Mouse (Mus musculus) stomach, embryonic 15.5 days (tissue): ENCODE data around the gene Rdh11. TPM values are rescaled to one million over a fixed set of nuclear protein-coding genes. Genes with fewer than 3 reads are reported as not detected.

Source experiments
- ATAC-seq: fragments of 200-750 bp; cut with Nextera tagmentation; 2 replicates; pipeline ENCODE4 v1.8.0; 2017; ENCODE audit warnings: low read depth, moderate number of reproducible peaks, moderate TSS enrichment; ENCODE audit not compliant: insufficient read depth, low FRiP score
- H3K27ac ChIP-seq: fragments of 300-500 bp; sonication (generic); 2 replicates; pipeline ENCODE4 v1.5.1; 2015; ENCODE audit warnings: mild to moderate bottlenecking, inconsistent platforms
- H3K27me3 ChIP-seq: fragments of 300-500 bp; sonication (generic); replicated peaks from 2 replicates; pipeline ENCODE4 v1.6.1; 2015; ENCODE audit warnings: inconsistent platforms
- H3K36me3 ChIP-seq: fragments of 300-500 bp; sonication (generic); 2 replicates; pipeline ENCODE4 v1.6.1; 2015; ENCODE audit warnings: inconsistent platforms
- H3K4me1 ChIP-seq: fragments of 300-500 bp; sonication (generic); 2 replicates; pipeline ENCODE4 v1.6.1; 2015; ENCODE audit warnings: inconsistent platforms
- H3K4me2 ChIP-seq: fragments of 300-500 bp; sonication (generic); 2 replicates; pipeline ENCODE4 v1.6.1; 2015; ENCODE audit warnings: mild to moderate bottlenecking, inconsistent platforms
- H3K4me3 ChIP-seq: fragments of 300-500 bp; sonication (generic); replicated peaks from 2 replicates; pipeline ENCODE4 v1.5.1; 2015; ENCODE audit warnings: inconsistent platforms
- H3K9ac ChIP-seq: fragments of 300-500 bp; sonication (generic); 2 replicates; pipeline ENCODE4 v1.6.1; 2015; ENCODE audit warnings: inconsistent platforms
- H3K9me3 ChIP-seq: fragments of 300-500 bp; sonication (generic); 2 replicates; pipeline ENCODE4 v1.6.1; 2016; ENCODE audit warnings: inconsistent platforms
- WGBS: fragments of 180-500 bp; shearing (Covaris S2); methylation state at CpG from one replicate; pipeline ENCODE4 v1.1.7; 2015; 5-methylcytosine and 5-hydroxymethylcytosine counted together
- polyA plus RNA-seq: library from polyadenylated mRNA; unstranded; fragments of >200 nt; fragmentation: Nextera tagmentation; extraction: Ambion mirVana; gene quantifications from 2 replicates; pipeline ENCODE4 v1.2.1, GENCODE M21; 2015

The Rdh11 gene
- polyA plus RNA-seq, 1 experiment from 2014 or later: 27.0 TPM

DNA sequence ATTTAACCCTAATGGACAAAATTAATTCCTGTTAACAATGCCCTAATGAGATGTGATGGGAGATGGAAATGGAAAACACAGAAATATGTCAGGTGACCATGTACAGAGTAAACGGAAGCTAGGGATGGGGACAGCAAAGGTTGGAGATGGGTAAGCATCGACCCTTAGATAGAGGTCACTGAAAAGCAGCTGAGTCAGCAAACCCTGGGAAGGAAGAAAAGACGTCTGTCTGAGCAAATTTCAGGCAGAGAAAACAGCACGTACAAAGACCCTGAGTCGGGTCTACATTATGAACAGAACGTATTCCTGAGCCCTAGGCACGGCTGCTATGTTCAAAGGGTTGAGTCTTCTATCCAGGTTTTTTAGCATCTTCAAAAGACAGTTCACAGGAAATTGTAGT is 55.1 kb downstream of the Rdh11 start:
- WGBS: 69% methylated on average over 7 of the region's 7 CpGs
- Histone ChIP-seq H3K4me1 (no peaks in the 10 kb centered on the region), H3K36me3 (no peaks in the 10 kb centered on the region), H3K27me3 (peaks cover 14% of the 10 kb centered on the region; the same call in 1 of the 2 replicates), H3K27ac (no peak overlapping the region), H3K4me3 (no peak overlapping the region), H3K4me2 (no peak overlapping the region), H3K9ac (no peak overlapping the region), H3K9me3 (no peaks in the 10 kb centered on the region)
- no peak for ATAC-seq

DNA sequence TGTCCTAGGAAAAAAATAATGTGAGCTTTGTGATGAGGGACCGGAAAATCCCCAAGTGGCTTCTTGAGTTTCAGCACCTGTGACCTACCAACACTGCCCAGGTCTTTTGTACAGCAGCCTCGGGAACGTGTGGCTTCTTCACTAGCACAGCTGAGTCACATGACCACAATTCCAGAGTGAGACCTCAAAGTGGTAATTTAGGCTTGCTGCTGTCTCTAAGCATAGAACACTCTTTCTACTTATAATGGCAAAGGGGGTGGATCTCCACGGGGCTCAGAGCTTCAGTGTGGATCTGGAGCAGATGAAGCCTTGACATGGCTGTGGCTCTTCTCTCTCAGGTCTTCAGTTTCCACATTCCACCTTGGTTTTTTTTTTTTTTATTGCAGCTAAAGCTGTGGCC is 57.0 kb downstream of the Rdh11 start:
- no peak overlapping the region for H3K27ac ChIP-seq
- H3K4me3 ChIP-seq: no peak overlapping the region
- H3K9me3 ChIP-seq: no peaks in the 10 kb centered on the region
- H3K4me2 ChIP-seq: no peak overlapping the region
- 32% methylated on average over 4 of the region's 4 CpGs for WGBS
- peaks cover 32% of the 10 kb centered on the region for H3K27me3 ChIP-seq
- H3K36me3 ChIP-seq: no peaks in the 10 kb centered on the region
- ATAC-seq: no peak
- H3K9ac ChIP-seq: no peak overlapping the region
- peaks cover 12% of the 10 kb centered on the region for H3K4me1 ChIP-seq

DNA sequence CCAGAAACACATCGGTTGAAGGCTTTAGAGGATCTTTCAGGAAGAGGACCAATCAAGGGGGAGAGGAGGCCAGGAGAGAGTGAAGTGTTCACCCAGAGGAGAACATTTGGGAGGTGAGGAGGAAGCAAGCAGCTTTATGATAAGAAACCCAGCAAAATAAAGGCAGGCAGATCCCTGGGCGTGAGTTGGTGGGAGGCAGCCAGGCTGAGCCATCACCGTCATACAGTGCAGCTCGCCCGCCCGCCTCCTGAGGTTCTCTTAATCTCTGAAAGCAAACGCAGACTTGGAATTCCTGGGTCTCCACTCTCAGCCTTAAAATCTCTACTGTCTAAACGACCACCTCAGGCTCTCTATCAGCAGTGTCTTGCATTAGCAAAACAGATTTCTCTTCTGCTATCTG is 57.4 kb downstream of the Rdh11 start:
- Histone ChIP-seq H3K27ac (no peak overlapping the region), H3K4me2 (no peak overlapping the region), H3K27me3 (peaks cover 32% of the 10 kb centered on the region), H3K4me3 (no peak overlapping the region), H3K9ac (no peak overlapping the region), H3K9me3 (no peaks in the 10 kb centered on the region), H3K36me3 (no peaks in the 10 kb centered on the region), H3K4me1 (peaks cover 12% of the 10 kb centered on the region)
- WGBS: 31% methylated on average over 8 of the region's 8 CpGs
- ATAC-seq: no peak

DNA sequence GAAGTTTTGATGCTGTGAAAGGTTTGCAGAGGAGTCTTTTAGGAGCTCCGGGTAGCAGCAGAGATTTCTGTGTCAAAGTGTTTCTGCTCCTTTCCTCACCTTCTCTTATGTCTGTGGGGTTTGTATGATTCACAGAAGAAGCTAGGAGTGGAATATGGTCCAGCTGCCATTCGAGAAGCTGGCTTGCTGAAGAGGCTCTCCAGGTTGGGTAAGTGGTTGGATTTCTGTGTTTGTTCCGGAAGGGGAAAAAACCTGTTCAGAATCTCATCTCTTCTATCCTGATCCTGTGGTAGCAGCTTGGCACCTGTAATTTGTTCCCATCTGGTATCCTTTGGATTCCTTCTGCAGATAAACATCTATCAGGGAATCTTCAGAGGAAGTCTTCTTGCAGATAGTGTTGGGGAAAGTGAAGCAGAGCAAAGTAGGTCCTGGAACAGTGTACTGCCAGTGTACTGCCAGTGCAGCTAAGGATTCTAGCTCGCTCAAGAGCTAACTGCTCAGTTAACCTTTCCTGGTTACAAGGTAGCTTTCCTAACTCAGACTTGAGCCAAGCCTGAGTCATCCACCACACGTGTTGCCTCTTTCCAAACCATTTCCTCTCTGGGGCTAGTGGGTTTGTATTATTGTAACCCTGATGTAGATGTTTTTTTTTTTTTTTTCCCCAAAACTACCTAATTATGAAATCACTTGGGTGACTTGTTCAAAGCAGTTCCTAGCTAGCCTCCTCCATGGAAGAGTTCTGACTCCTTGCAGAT is 60.2 kb downstream of the Rdh11 start:
- H3K27ac ChIP-seq: no peak overlapping the region
- no peaks in the 10 kb centered on the region for H3K9me3 ChIP-seq
- no peaks in the 10 kb centered on the region for H3K36me3 ChIP-seq
- no peak overlapping the region for H3K9ac ChIP-seq
- ATAC-seq: no peak
- WGBS: 31% methylated on average over 5 of the region's 5 CpGs
- H3K4me2 ChIP-seq: peak overlapping the region; percentile 95; the same call in 1 of the 2 replicates
- H3K27me3 ChIP-seq: peaks cover 32% of the 10 kb centered on the region
- peak overlapping the region; percentile 45 for H3K4me3 ChIP-seq
- peaks cover 12% of the 10 kb centered on the region for H3K4me1 ChIP-seq

GRCm38 (mm10) chr12:79131178-79131675 is 60.9 kb downstream of the Rdh11 start:
- no peaks in the 10 kb centered on the region for H3K9me3 ChIP-seq
- no peak for ATAC-seq
- peak overlapping the region; percentile 45 for H3K4me3 ChIP-seq
- H3K27ac ChIP-seq: no peak overlapping the region
- no peaks in the 10 kb centered on the region for H3K36me3 ChIP-seq
- peaks cover 32% of the 10 kb centered on the region for H3K27me3 ChIP-seq
- H3K4me1 ChIP-seq: peaks cover 12% of the 10 kb centered on the region
- peak overlapping the region; percentile 95 for H3K4me2 ChIP-seq
- WGBS: 2% methylated on average over 22 of the region's 22 CpGs
- no peak overlapping the region for H3K9ac ChIP-seq

DNA sequence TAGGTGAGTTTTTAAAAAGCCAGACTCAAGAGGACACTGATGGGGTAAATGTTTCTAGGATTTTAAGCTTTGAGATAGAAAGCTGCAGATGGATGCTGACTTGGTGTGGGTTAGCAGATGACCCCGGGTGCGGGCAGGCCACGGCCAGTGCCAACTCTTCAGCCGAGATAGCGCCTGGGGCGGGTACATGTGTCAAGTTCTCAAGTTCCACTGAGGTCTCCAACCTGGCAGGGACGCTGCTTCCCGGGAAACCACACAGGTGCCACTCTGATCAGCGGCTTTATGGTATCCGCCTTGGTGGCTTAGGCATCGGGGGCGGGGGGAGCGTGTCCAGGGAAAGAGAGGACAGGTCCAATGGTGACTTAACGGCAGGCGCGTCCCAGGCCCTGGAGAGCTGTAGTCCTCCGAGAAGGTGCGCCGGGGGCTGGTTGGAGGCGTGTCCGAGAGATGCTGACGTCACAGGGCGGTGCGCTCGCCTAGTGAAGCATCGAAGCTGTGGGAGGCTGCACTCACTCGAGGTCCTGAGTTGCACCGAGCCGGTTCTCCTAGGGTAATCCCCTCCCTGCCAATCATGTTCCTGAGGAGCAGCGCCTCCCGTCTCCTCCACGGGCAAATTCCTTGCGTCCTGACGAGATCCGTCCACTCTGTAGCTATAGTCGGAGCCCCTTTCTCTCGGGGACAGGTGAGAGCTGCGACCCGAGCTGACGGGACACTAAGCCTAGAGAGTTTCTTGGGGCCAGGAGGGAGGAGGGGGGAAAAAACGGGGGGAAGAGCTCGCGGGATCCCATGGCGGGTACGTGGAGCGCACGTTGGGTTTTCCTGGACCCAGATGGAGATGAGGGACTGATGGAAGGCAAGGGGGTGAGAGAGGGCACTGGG is 61.6 kb downstream of the Rdh11 start, which contains the start of gene Arg2:
Gene Arg2 (plus strand): TSS at position 479 of the 879 bp plus-strand sequence.
- WGBS: 0% methylated on average over 46 of the region's 47 CpGs
- Histone ChIP-seq H3K4me2 (peak within 1 kb of the TSS; percentile 95), H3K27me3 (peaks cover 32% of the 10 kb centered on the region), H3K4me3 (peak within 1 kb of the TSS; percentile 45), H3K27ac (no peak within 1 kb of the TSS), H3K36me3 (no peaks in the 10 kb centered on the region), H3K9me3 (no peaks in the 10 kb centered on the region), H3K4me1 (peaks cover 12% of the 10 kb centered on the region), H3K9ac (peak within 1 kb of the TSS; percentile 25; the same call in 1 of the 2 replicates)
- peak; percentile 85 for ATAC-seq

Other genes starting within 250 kb of the Rdh11 start
- 6.1 and 6.5 TPM in 2 replicates for gene Tmem229b, start 184.7 kb downstream of the Rdh11 start, polyA plus RNA-seq
- gene Plekhh1, start 163.1 kb downstream of the Rdh11 start, polyA plus RNA-seq: 4.9 and 5.5 TPM in 2 replicates
- gene Pigh, start 102.6 kb downstream of the Rdh11 start, polyA plus RNA-seq: 31.7 and 33.0 TPM in 2 replicates
- gene Arg2, start 61.5 kb downstream of the Rdh11 start, polyA plus RNA-seq: 1.0 and 1.2 TPM in 2 replicates
- gene Vti1b, start 19.6 kb downstream of the Rdh11 start, polyA plus RNA-seq: 105 and 107 TPM in 2 replicates
- 10.8 and 16.4 TPM in 2 replicates for gene Rdh12, start 16.6 kb upstream of the Rdh11 start, polyA plus RNA-seq
- 12.0 and 14.1 TPM in 2 replicates for gene Zfyve26, start 104.0 kb upstream of the Rdh11 start, polyA plus RNA-seq
- gene Rad51b, start 105.0 kb upstream of the Rdh11 start, polyA plus RNA-seq: 8.3 and 8.7 TPM in 2 replicates